Comparison of ENCODE assay signal across 23 mouse cellular contexts in genomic region chr10:97626543-97626942, GRCm38 (mm10). TPM values are rescaled to one million over a fixed set of nuclear protein-coding genes. Genes with fewer than 3 reads are reported as not detected.
A peak's percentile ranks its signal among the peaks of the same experiment; 100 is the strongest.
DNase-seq lines count a peak whose midpoint lies in the region; ATAC-seq and TF ChIP-seq lines count a peak whose summit lies in the region.
"Had no signal": no experiment of that assay in that cellular context is flagged by ENCODE, and none has a peak within 500 bp of the region (broad histone marks: within the 10 kb centered on the region; RNA-seq: fewer than 3 reads in every experiment).

No protein-coding gene starts in this region.

- H3K27me3 ChIP-seq in limb, embryonic 13.5 days, result no peaks in the 10 kb centered on the region
- no peaks in the 10 kb centered on the region for H3K27me3 ChIP-seq in limb, embryonic 10.5 days (ENCODE audit: low read depth, poor library complexity, severe bottlenecking)
- no peaks in the 10 kb centered on the region for H3K27me3 ChIP-seq in forebrain, embryonic 14.5 days (replicated peaks; ENCODE audit: control insufficient read depth, insufficient read depth, low read length)
- H3K27me3 ChIP-seq: CH12.LX; heart, embryonic 12.5 days; intestine, embryonic 15.5 days had no signal

- TF ChIP-seq CTCF in embryonic fibroblast, embryonic 13.5 days (IDR thresholded peaks at IDR 0.05; ENCODE audit: borderline replicate concordance, insufficient read depth, low read length), result no peak

- H3K9me3 ChIP-seq in limb, embryonic 13.5 days, result no peaks in the 10 kb centered on the region
- H3K9me3 ChIP-seq in limb, embryonic 10.5 days (replicated peaks), result no peaks in the 10 kb centered on the region
- H3K9me3 ChIP-seq in forebrain, embryonic 14.5 days (replicated peaks; ENCODE audit: control insufficient read depth, low read length), result no peaks in the 10 kb centered on the region
- H3K9me3 ChIP-seq: forebrain, embryonic 10.5 days; heart, embryonic 12.5 days; hindbrain, embryonic 10.5 days; intestine, embryonic 15.5 days had no signal

- H3K4me2 ChIP-seq in limb, embryonic 13.5 days (replicated peaks), result no peak overlapping the region
- H3K4me2 ChIP-seq in forebrain, embryonic 14.5 days (ENCODE audit: low read length), result no peak overlapping the region
- H3K4me2 ChIP-seq: heart, embryonic 12.5 days; hindbrain, embryonic 14.5 days; intestine, embryonic 15.5 days had no signal

- H3K4me3 ChIP-seq in limb, embryonic 13.5 days, result no peak overlapping the region
- H3K4me3 ChIP-seq in limb, embryonic 10.5 days, result no peak overlapping the region
- no peak overlapping the region for H3K4me3 ChIP-seq in embryonic fibroblast, embryonic 13.5 days (ENCODE audit: insufficient read depth, low read length)
- no peak overlapping the region for H3K4me3 ChIP-seq in forebrain, embryonic 14.5 days (ENCODE audit: low read depth, low read length)
- H3K4me3 ChIP-seq: erythroblast, embryonic 14.5 days; forebrain, embryonic 10.5 days; heart, embryonic 12.5 days; hindbrain, embryonic 10.5 days; intestine, embryonic 15.5 days had no signal

- WGBS in limb, embryonic 13.5 days, result 38% methylated on average over 1 of the region's 1 CpGs
- WGBS in limb, embryonic 10.5 days, result 46% methylated on average over 1 of the region's 1 CpGs
- 93% methylated on average over 1 of the region's 1 CpGs for WGBS in forebrain, embryonic 14.5 days

- H3K27ac ChIP-seq in limb, embryonic 13.5 days, result 0 out of 2 replicates have a peak overlapping the region, but pooled peaks have one; percentile 34
- no peak overlapping the region for H3K27ac ChIP-seq in limb, embryonic 10.5 days
- H3K27ac ChIP-seq in embryonic fibroblast, embryonic 13.5 days (ENCODE audit: insufficient read depth, low read length), result peak overlapping the region; percentile 71; the same call in 1 of the 2 replicates
- H3K27ac ChIP-seq in forebrain, embryonic 14.5 days (ENCODE audit: low read depth, low read length), result no peak overlapping the region
- H3K27ac ChIP-seq: forebrain, embryonic 10.5 days; hindbrain, embryonic 10.5 days; hindbrain, embryonic 14.5 days; intestine, embryonic 15.5 days had no signal

- peaks cover 3% of the 10 kb centered on the region; the same call in 1 of the 2 replicates for H3K4me1 ChIP-seq in limb, embryonic 13.5 days
- H3K4me1 ChIP-seq in limb, embryonic 10.5 days, result no peaks in the 10 kb centered on the region
- peaks cover 3% of the 10 kb centered on the region; the same call in 1 of the 2 replicates for H3K4me1 ChIP-seq in embryonic fibroblast, embryonic 13.5 days (ENCODE audit: control insufficient read depth, insufficient read depth, low read length)
- H3K4me1 ChIP-seq in forebrain, embryonic 14.5 days (ENCODE audit: control insufficient read depth, insufficient read depth, low read length), result no peaks in the 10 kb centered on the region
- H3K4me1 ChIP-seq: forebrain, embryonic 10.5 days; heart, embryonic 12.5 days; hindbrain, embryonic 10.5 days; intestine, embryonic 15.5 days had no signal

- DNase-seq in embryo, embryonic 11 days, result peak; percentile 9
- DNase-seq in embryo, embryonic 9.5 days (ENCODE audit: extremely low spot score), result no peak
- DNase-seq in limb, embryonic 10.5 days (ENCODE audit: low spot score), result no peak
- DNase-seq in skeletal muscle tissue, adult 2 months (ENCODE audit: low read depth, low spot score), result peak; percentile 33
- no peak for DNase-seq in forebrain, embryonic 14.5 days (ENCODE audit: low spot score)
- no peak for DNase-seq in right cerebral cortex, postnatal 36 days (ENCODE audit: low spot score in 2 of 2)
- DNase-seq: adrenal gland, adult 2 months; adrenal gland, postnatal 25 days; cerebellum, adult 18-20 months; cerebellum, adult 9-11 months; cerebellum, postnatal 36 days; gastrocnemius, postnatal 25 days had no signal

- no peaks in the 10 kb centered on the region for H3K36me3 ChIP-seq in limb, embryonic 13.5 days
- no peaks in the 10 kb centered on the region for H3K36me3 ChIP-seq in limb, embryonic 10.5 days
- H3K36me3 ChIP-seq in forebrain, embryonic 14.5 days (ENCODE audit: control insufficient read depth, insufficient read depth, low read length), result no peaks in the 10 kb centered on the region
- H3K36me3 ChIP-seq: forebrain, embryonic 10.5 days; heart, embryonic 12.5 days; hindbrain, embryonic 10.5 days; intestine, embryonic 15.5 days had no signal

- TF ChIP-seq POLR2A in embryonic fibroblast, embryonic 13.5 days (IDR thresholded peaks at IDR 0.05; ENCODE audit: low read depth, low read length), result no peak

- no peak for ATAC-seq in limb, embryonic 13.5 days (ENCODE audit: low FRiP score, low read depth)
- no peak for ATAC-seq in forebrain, embryonic 14.5 days
- ATAC-seq: forebrain, embryonic 16.5 days; intestine, embryonic 15.5 days had no signal

- no peak overlapping the region for H3K9ac ChIP-seq in limb, embryonic 13.5 days
- H3K9ac ChIP-seq in forebrain, embryonic 14.5 days (ENCODE audit: low read length), result no peak overlapping the region
- H3K9ac ChIP-seq: heart, embryonic 12.5 days; hindbrain, embryonic 14.5 days; intestine, embryonic 15.5 days had no signal

RNA-seq across cellular contexts. Expression of gene Epyc, which starts 17.3 kb away (rescaled TPM):
- 24.8 and 30.1 TPM in 2 replicates for polyA plus RNA-seq in limb, embryonic 13.5 days (2015; fragmentation: Nextera tagmentation; extraction: Ambion mirVana)
- polyA plus RNA-seq in limb, embryonic 10.5 days (2016; fragmentation: Nextera tagmentation; extraction: Ambion mirVana), result 0.34 TPM in 1 of 2 replicates, not detected in the other
- 0.49 TPM in 1 of 2 replicates, not detected in the other for polyA plus RNA-seq in embryonic fibroblast, embryonic 13.5 days (2011; ENCODE audit: insufficient read length, low read depth, missing spikeins)
- 0.94 and 1.0 TPM in 2 replicates for polyA plus RNA-seq in forebrain, embryonic 14.5 days (2014; fragmentation: Nextera tagmentation; extraction: Ambion mirVana)
- polyA plus RNA-seq: adrenal gland, adult 2 months; erythroblast, embryonic 14.5 days; frontal cortex, adult 2 months had no signal

RNA-seq across cellular contexts. Expression of gene Kera, which starts 19.9 kb away (rescaled TPM):
- 76.1 and 78.8 TPM in 2 replicates for polyA plus RNA-seq in limb, embryonic 13.5 days (2015; fragmentation: Nextera tagmentation; extraction: Ambion mirVana)
- 3.0 TPM in 1 of 2 replicates, not detected in the other for polyA plus RNA-seq in limb, embryonic 10.5 days (2016; fragmentation: Nextera tagmentation; extraction: Ambion mirVana)
- polyA plus RNA-seq in embryonic fibroblast, embryonic 13.5 days (2011; ENCODE audit: insufficient read length, low read depth, missing spikeins), result 0.30 TPM in 1 of 2 replicates, not detected in the other
- not detected in 2 replicates for polyA plus RNA-seq in forebrain, embryonic 14.5 days (2014; fragmentation: Nextera tagmentation; extraction: Ambion mirVana)
- polyA plus RNA-seq: adrenal gland, adult 2 months; erythroblast, embryonic 14.5 days; forebrain, embryonic 10.5 days; forebrain, embryonic 16.5 days; frontal cortex, adult 2 months; hindbrain, embryonic 14.5 days had no signal

Comparison
In these comparisons a context has a peak if more than half of its experiments do, and no peak if none do; other contexts are left out.
1. DNase-seq: peak in embryo, embryonic 11 days (single experiment) and skeletal muscle tissue, adult 2 months (single experiment); none in embryo, embryonic 9.5 days (single experiment), limb, embryonic 10.5 days (single experiment), forebrain, embryonic 14.5 days (single experiment) and right cerebral cortex, postnatal 36 days (0 of 2).
2. H3K27ac ChIP-seq: peak in limb, embryonic 13.5 days (single experiment) and embryonic fibroblast, embryonic 13.5 days (single experiment); none in limb, embryonic 10.5 days (single experiment) and forebrain, embryonic 14.5 days (single experiment).
3. RNA of gene Epyc, which starts 17.3 kb away (polyA plus RNA-seq): 24.8 to 30.1 TPM in limb, embryonic 13.5 days; 0.94 to 1.0 TPM in forebrain, embryonic 14.5 days, 0.49 TPM in embryonic fibroblast, embryonic 13.5 days and 0.34 TPM in limb, embryonic 10.5 days; every median in the first group is over 10 times any median in the second.
4. RNA of gene Kera, which starts 19.9 kb away (polyA plus RNA-seq): 76.1 to 78.8 TPM in limb, embryonic 13.5 days; 3.0 TPM in limb, embryonic 10.5 days, 0.30 TPM in embryonic fibroblast, embryonic 13.5 days and not detected in forebrain, embryonic 14.5 days; every median in the first group is over 10 times any median in the second.